Mouse (Mus musculus) brain, adult 2 months (tissue): ENCODE measurements around the gene Gm9376.

ENCODE experiments used
- DNase-seq: peaks from one replicate; pipeline ENCODE4 v3.0.0; 2011; ENCODE audit warnings: low read depth, low spot score

Gene Gm9376

DNA sequence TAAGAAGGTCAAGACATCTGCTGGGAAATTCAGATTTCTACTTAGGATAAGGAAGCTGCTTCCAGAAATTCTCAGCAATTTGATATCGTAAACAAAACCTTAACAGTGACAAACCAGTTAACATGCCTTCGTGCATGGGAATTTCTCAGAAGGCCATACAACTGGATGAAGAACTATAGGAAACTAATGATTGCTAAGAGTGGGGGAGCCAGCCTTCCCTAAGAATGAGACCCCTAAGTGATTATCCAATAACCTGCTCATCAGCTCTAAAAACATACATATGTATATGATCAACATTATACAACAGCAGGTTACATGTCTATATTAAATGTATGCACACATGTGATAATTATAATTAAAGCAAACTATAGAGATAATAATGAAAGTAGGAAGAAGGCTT, at the start of gene Gm9376:
TSS of gene Gm9376 (plus strand) at position 301 of the 400 bp plus-strand sequence.
- no peak for DNase-seq

DNA sequence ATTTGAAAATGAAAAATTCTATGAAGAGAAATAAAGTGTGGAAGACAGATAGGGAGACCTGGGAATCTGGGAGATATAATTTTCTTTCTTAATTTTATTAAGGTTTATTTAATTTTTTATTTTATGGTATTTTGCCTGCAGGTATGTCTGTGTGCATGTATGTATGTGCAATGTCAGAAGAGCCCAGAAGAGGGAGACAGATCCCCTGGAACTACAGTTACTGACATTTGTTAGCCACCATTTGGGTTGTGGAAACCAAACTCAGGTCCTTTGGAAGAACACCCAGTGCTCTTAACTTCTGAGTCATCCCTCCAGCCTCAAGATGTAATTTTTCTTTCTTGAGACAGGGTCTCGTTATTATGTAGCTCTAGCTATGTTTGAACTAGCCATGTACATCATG, 45.9 kb upstream of the Gm9376 start:
- DNase-seq = no peak

GRCm38 (mm10) chr14:118225061-118225743, 41.6 kb upstream of the Gm9376 start:
- no peak for DNase-seq

DNA sequence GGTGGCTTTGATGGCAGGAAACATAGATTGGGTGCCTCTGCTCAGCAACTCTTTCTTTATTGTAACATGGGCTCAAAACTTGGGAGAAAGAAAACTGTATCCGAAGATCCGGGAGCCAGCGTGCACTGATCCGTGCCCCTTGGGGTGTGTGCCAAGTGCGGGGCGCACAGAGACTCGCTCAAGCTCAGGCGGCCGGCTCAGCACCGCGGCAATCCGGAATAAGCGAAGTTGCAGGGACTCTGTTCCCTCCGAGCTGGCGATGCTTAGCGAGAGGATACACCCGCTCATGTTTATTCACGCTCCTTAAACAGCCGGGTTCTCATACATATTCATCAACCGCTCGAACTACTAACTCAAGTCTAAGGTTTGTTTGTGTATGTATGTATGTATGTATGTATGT, 40.8 kb upstream of the Gm9376 start:
- DNase-seq = no peak

GRCm38 (mm10) chr14:118226471-118227155, 40.1 kb upstream of the Gm9376 start:
- DNase-seq = no peak

DNA sequence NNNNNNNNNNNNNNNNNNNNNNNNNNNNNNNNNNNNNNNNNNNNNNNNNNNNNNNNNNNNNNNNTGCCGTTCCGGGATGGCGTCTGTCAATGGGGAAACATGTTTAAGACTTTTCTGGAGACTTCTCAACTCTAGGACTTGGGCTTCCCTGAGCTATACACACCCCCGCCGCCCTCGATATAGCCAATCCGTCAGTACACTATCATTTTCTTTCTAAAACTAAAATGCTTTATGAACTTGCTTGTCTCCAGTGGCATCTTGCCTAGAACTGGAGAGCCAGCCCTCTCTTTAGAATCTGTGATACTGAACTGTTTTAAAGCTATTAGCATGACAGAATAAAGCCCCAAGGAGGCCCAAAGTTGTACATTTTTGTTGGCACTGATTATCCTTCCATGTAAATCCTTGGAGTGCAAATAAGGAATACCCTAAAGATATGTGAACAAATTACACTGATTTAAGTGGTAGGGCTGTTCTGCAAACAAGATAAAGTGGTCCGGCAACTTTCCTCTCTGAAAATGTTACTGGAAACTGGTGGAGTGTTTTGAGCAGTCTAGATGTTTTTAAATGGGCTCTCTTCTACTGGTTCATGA, 34.3 kb upstream of the Gm9376 start:
- no peak for DNase-seq

GRCm38 (mm10) chr14:118233786-118234540, 32.8 kb upstream of the Gm9376 start:
- no peak for DNase-seq

- no peak for DNase-seq
Observed at GRCm38 (mm10) chr14:118234541-118235210, 32.1 kb upstream of the Gm9376 start.

DNA sequence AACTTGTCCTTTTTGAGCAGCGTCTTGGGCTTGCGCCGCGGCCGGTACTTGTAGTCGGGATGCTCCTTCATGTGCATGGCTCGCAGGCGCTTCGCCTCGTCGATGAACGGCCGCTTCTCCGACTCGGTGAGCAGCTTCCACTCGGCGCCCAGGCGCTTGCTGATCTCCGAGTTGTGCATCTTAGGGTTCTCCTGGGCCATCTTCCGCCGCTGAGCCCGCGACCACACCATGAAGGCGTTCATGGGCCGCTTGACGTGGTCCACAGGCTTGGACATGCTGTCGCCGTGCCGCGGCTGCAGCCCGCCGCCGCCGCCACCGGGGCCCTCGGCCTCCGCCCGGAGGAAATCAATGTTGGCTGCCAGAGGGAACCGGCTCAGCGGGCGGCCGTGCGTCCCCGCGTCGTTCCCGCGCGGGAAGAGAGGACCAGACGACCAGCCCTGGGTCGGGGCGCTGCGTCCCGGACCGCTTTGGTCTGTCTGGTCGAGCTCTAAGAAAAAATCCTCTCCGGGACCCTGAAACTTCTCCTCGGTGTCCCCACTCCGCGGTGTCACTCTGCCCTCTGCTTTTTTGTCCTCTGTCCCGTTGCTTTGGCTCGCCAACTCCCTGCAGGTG, 31.3 kb upstream of the Gm9376 start:
- DNase-seq = no peak

- DNase-seq = no peak
Observed at GRCm38 (mm10) chr14:118235973-118236885, 30.5 kb upstream of the Gm9376 start.

GRCm38 (mm10) chr14:118236886-118237289, 29.9 kb upstream of the Gm9376 start, which contains the start of gene Sox21:
TSS of gene Sox21 (minus strand) at chr14:118237030.
- peak; percentile 37 for DNase-seq

DNA sequence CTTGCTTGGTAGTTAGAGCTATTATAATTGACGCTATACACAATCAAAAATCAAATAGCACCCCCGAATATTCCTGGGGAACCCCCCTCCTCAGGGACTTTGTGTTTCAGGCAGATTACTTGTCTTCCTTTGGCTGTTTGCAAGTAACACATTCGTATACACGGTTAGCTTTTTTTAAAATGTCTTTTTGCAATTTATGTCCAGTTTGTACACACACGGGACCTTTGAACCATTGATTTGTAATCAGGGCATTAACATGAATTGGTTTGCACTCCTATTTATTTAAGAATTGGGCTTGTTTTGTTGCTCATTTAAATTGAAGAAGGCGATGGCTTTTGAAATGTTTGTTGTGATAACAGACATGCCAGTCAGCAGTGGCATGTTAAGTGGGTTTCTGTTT, 29.0 kb upstream of the Gm9376 start:
- no peak for DNase-seq

- no peak for DNase-seq
Observed at GRCm38 (mm10) chr14:118239351-118239750, 27.4 kb upstream of the Gm9376 start.

GRCm38 (mm10) chr14:118241416-118241815, 25.3 kb upstream of the Gm9376 start:
- no peak for DNase-seq

GRCm38 (mm10) chr14:118253381-118253780, 13.4 kb upstream of the Gm9376 start:
- no peak for DNase-seq

DNA sequence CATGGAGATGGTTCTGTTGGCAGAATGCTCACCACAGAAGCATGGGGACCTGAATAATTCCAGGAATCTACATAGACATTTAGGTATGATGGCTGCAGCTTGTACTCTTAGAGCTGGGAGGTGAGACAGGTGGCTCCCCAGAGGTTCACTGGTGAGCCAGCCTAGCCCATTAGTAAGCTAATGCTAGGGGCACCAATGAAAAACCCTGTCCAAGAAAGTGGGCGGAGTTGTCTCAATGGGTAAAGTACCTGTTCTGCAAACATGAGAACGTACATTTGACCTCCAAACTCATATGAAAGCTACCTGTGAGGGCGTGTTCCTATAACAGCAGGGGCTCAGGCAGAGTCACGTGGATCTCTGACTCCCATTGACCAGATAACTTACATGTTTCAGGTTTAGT, 2.1 kb downstream of the Gm9376 start:
- no peak for DNase-seq

GRCm38 (mm10) chr14:118272594-118273555, 6.1 kb downstream of the Gm9376 start:
- no peak for DNase-seq

DNA sequence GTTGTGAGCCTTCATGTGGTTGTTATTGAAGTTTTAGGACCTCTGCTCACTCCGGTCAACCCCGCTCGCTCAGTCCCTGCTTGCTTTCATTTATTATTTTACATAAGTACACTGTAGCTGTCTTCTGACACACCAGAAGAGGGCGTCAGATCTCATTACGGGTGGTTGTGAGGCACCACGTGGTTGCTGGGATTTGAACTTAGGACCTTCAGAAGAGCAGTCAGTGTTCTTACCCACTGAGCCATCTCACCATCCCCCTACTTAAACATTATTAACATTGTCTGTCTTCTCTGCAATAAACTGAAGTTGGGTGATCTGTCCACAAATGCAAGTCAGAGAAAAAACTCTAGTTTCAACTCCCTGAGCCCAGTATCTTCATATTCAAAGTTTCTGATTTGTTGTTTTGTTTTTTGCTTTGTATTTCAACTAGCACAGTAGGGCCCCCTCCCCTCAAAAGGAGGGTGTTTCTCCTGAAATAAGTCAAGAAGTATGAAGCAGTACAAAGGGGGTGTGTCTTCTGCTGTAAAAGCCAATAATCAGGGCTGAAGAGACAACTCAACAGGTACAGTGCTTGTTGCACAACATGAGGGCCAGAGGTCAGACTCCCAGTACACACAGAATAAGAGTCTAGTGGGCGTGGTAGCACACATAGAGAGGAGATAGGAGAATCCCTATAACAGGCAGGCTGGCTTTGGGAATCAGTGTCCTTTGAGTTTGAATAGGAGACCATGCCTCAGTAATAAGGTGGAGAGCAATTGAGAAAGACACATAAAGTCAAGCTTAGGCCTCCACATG, 11.1 kb downstream of the Gm9376 start:
- DNase-seq = no peak
